Mouse (Mus musculus) E14TG2a.4 (cell line): ENCODE measurements around the gene Mdp1.

Experiments
- CTCF ChIP-seq: conservative IDR thresholded peaks from 2 replicates; pipeline ENCODE4 v1.5.1; 2014; ENCODE audit warnings: low read length
- NANOG ChIP-seq: IDR thresholded peaks from 2 replicates; pipeline ENCODE4 v1.6.1; 2014; ENCODE audit warnings: borderline replicate concordance, low read length, mixed read lengths

- no peak for TF ChIP-seq CTCF
- no peak for TF ChIP-seq NANOG
Observed at GRCm38 (mm10) chr14:55706051-55706600, 45.8 kb upstream of the Mdp1 start.
